Mouse (Mus musculus) gastrocnemius, postnatal 10 days (tissue): Measurements from ENCODE around the gene Tlr13. TPM values are rescaled to one million over a fixed set of nuclear protein-coding genes. Genes with fewer than 3 reads are reported as not detected.
A peak's percentile ranks its signal among the peaks of the same experiment; 100 is the strongest.
"Not testable (repeated sequence)": the region's sequence is repeated elsewhere in the genome, so short reads cannot be mapped to it uniquely, and the experiment has no call there.

Experiments
- DNase-seq: peaks from one replicate; pipeline ENCODE4 v3.0.0; 2021; ENCODE audit warnings: mixed read lengths
- total RNA-seq, 2 experiments: library from RNA; stranded (reverse); gene quantifications; 2 replicates each; pipeline ENCODE4 v1.2.3; 2021

Gene Tlr13
- total RNA-seq, 2 experiments from 2014 or later, result 0.70 to 0.82 TPM

DNA sequence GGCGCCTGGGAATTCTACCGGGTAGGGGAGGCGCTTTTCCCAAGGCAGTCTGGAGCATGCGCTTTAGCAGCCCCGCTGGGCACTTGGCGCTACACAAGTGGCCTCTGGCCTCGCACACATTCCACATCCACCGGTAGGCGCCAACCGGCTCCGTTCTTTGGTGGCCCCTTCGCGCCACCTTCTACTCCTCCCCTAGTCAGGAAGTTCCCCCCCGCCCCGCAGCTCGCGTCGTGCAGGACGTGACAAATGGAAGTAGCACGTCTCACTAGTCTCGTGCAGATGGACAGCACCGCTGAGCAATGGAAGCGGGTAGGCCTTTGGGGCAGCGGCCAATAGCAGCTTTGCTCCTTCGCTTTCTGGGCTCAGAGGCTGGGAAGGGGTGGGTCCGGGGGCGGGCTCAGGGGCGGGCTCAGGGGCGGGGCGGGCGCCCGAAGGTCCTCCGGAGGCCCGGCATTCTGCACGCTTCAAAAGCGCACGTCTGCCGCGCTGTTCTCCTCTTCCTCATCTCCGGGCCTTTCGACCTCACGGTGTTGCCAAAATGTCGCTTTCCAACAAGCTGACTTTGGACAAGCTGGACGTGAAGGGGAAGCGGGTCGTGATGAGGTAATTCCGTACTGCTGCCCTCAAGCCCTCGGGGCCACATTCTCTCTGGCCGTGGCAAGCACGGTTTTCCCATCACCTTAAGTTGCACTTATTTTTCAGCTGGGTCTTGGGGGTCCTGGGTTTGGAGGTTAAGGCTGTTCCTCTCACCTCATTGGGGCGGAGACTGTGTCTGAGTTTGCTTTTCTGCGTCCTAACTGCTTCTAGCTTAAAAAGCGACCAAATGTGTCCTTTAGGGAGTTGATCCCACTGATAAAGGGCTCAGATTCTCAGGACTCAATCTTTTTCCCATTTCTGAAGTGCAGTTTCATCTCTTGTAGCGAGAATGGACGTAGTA lies 44.0 kb downstream of the Tlr13 start, which contains the start of gene Pgk1:
TSS of gene Pgk1 (plus strand) at position 388 of the 937 bp plus-strand sequence.
- peak; percentile 81 for DNase-seq

DNA sequence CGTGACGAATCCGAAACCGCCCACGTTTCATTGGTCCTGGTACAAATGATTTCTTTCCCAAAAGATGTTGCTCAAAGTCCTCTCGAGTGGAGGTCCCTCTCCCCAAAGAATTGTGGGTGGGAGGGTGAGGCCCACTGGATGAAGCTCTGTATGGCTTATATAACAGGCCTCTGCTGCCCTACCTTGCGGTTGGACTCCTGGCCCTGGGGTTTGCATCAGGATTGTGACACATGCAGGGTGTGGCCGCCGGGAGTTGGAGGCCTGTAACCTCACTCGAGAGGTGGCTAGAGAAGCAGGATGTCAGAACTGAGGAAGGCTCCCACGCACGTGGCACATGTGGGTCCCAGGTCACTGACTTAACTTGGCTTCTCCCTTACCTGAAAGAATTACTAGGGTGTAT lies 44.7 kb downstream of the Tlr13 start:
- peak; percentile 6 for DNase-seq

DNA sequence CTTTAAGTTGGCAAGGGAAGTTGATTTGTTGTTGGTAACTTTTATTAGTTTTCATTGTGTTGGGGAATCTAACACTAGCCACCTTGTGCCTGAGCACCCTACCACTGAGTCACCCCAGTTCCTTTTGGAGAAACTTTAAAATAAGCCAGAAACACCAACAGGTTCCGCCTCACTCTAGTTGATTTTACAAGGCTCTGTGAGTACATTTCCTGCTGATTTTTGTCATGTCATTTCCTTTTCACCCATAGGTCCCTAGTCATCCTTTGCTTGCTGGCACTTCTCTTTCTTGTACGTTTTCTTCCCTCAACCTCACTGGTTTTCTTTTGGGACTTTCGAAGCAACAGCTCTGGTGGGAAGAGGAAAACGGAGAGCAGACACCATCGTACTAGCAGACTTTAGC lies 46.4 kb downstream of the Tlr13 start:
- no peak for DNase-seq

DNA sequence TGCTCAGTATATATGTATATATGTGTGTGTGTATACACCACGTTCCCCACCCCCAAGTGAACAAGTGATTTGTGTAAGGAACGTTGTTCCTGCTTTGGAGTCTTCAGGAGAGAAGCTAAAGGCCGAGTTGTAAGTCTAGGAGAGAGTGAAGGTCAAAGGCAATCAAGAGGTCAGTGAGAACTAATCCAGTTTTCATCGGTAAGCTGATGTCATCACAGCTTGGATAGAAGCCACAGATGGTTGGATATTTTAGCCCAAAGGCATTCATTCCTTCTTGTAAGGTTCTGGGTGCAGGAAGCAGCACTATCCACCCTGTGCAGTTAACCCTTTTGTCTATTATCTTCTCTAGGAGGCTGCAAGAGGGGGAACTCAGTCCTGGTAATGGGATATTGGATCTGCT lies 47.1 kb downstream of the Tlr13 start:
- no peak for DNase-seq

DNA sequence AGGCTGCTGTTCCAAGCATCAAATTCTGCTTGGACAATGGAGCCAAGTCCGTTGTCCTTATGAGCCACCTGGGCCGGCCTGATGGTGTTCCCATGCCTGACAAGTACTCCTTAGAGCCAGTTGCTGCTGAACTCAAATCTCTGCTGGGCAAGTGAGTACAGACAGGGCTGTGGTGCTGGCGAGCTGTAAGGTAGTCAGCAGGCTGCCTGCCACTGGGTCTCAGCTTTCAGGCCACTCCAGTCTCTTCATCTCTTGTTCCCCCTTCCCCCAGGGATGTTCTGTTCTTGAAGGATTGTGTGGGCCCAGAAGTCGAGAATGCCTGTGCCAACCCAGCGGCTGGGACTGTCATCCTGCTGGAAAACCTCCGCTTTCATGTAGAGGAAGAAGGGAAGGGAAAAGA lies 51.4 kb downstream of the Tlr13 start:
- DNase-seq, result not testable (repeated sequence)

DNA sequence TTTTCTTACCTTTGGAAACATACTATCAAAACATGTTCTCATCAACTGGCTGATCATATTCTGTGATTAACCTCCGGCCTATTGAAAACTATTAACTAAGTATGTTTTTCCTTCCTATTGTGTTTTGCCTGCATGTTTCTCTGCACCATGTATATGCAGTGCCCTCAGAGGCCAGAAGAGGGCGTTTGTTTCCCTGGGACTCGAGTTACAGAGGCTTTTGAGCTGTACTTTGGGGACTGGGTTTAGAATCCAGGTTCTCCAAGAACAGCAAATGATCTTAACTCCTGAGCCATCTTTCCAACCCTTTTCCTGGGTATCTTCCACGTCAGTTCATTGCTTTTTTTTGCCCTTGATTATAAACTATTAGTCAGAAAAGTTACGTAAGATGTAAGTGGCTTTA lies 54.3 kb downstream of the Tlr13 start:
- DNase-seq, result no peak

DNA sequence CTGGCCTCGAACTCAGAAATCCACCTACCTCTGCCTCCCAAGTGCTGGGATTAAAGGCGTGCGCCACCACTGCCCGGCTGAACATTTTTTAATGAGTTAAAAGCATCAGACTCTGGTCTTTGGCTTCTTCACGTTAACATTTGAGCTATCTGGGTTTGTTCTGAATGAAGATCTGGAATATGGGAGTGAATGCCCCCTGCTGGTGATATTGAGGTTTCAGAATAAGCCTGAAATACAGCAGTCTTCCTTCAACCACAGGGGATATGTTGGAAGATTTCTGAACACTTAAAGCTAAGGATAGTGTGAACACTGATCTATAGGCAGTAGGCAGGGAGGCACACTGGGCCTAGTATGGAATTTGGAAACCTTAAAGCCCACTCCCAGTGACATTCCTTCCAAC lies 55.9 kb downstream of the Tlr13 start:
- no peak for DNase-seq

DNA sequence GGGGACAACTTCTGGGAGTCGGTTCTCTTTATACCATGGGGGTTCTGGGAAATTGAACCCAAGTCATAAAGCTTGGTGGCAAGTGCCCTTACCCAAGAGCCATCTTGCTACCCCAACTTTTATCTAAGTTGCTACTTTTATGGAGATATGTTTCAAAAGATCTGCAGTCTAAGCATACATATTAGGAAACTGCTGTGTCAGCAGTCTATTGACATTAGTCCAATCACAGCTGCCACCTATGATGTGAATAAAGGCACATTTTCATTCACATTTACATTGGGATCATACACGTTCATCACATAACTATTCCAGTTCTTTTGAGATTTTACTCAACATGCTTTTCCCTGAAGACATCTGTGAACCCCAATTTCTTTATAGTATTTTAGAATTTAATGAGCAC lies 66.1 kb downstream of the Tlr13 start:
- DNase-seq, result no peak

Other genes with a start within 250 kb of the Tlr13 start
- gene Atrx, start 213.8 kb upstream of the Tlr13 start, total RNA-seq, result 10 to 100 TPM; 52.1 to 72.6 TPM
- gene Magt1, start 131.3 kb upstream of the Tlr13 start, total RNA-seq, result 10 to 100 TPM; 28.6 to 31.1 TPM
- gene Cox7b, start 127.5 kb upstream of the Tlr13 start, total RNA-seq, result 100 to 1,000 TPM; 764 to 877 TPM
- gene Atp7a, start 115.9 kb upstream of the Tlr13 start, total RNA-seq, result 10 to 100 TPM; 16.2 to 18.2 TPM
- gene Pgk1, start 43.9 kb downstream of the Tlr13 start, total RNA-seq, result 1,000 to 10,000 TPM; 1,018 to 1,356 TPM
- gene Taf9b, start 78.0 kb downstream of the Tlr13 start, total RNA-seq, result 1 to 10 TPM; 8.7 to 9.5 TPM
- 1 to 10 TPM in 1 of 2 experiments, not detected in 1; 1.4 TPM for gene Fnd3c2, start 112.2 kb downstream of the Tlr13 start, total RNA-seq